Mouse (Mus musculus) heart, postnatal 0 days (tissue): ENCODE measurements around the gene Fam107b. TPM values are rescaled to one million over a fixed set of nuclear protein-coding genes. Genes with fewer than 3 reads are reported as not detected.

Experiments
- ATAC-seq: fragments of 200-750 bp; cut with Nextera tagmentation; 2 replicates; pipeline ENCODE4 v1.8.0; 2017; ENCODE audit warnings: low read depth, moderate number of reproducible peaks, moderate library complexity; ENCODE audit not compliant: insufficient read depth
- DNase-seq: peaks from one replicate; pipeline ENCODE4 v3.0.0-alpha.2; 2016; ENCODE audit warnings: low spot score
- H3K27ac ChIP-seq: fragments of 300-500 bp; sonication (generic); 2 replicates; pipeline ENCODE4 v1.5.1; 2014; ENCODE audit warnings: low read depth, mild to moderate bottlenecking
- H3K27me3 ChIP-seq: fragments of 300-500 bp; sonication (generic); 2 replicates; pipeline ENCODE4 v1.6.1; 2014; ENCODE audit warnings: low read length, mixed read lengths; ENCODE audit not compliant: control insufficient read depth, insufficient read depth
- H3K36me3 ChIP-seq: fragments of 300-500 bp; sonication (generic); replicated peaks from 2 replicates; pipeline ENCODE4 v1.6.1; 2014; ENCODE audit warnings: low read length, mixed read lengths; ENCODE audit not compliant: control insufficient read depth, insufficient read depth
- H3K4me1 ChIP-seq: fragments of 300-500 bp; sonication (generic); 2 replicates; pipeline ENCODE4 v1.6.1; 2014; ENCODE audit warnings: antibody characterized with exemption; ENCODE audit not compliant: control insufficient read depth, insufficient read depth
- H3K4me2 ChIP-seq: fragments of 300-500 bp; sonication (generic); 2 replicates; pipeline ENCODE4 v1.6.1; 2014; ENCODE audit warnings: low read depth, mild to moderate bottlenecking, low read length, moderate library complexity
- H3K4me3 ChIP-seq: fragments of 300-500 bp; sonication (generic); 2 replicates; pipeline ENCODE4 v1.5.1; 2014; ENCODE audit warnings: low read depth, low read length
- H3K9ac ChIP-seq: fragments of 300-500 bp; sonication (generic); replicated peaks from 2 replicates; pipeline ENCODE4 v1.6.1; 2014; ENCODE audit warnings: low read depth, low read length, mixed read lengths
- H3K9me3 ChIP-seq: fragments of 300-500 bp; sonication (generic); replicated peaks from 2 replicates; pipeline ENCODE4 v1.6.1; 2016; ENCODE audit warnings: low read length; ENCODE audit not compliant: control insufficient read depth
- CTCF ChIP-seq: IDR thresholded peaks from 2 replicates; pipeline ENCODE4 v1.5.1; 2016; ENCODE audit warnings: antibody characterized with exemption, control low read depth, low read depth
- EP300 ChIP-seq: IDR thresholded peaks from 2 replicates; pipeline ENCODE4 v1.6.1; 2016; ENCODE audit warnings: antibody characterized with exemption, low read depth
- WGBS: fragments of 180-500 bp; shearing (Covaris S2); extraction: QIAGEN DNeasy Blood & Tissue Kit; methylation state at CpG from one replicate; pipeline ENCODE4 v1.1.7; 2014; 5-methylcytosine and 5-hydroxymethylcytosine counted together
- polyA plus RNA-seq: library from polyadenylated mRNA; unstranded; fragments of >200 nt; fragmentation: Nextera tagmentation; extraction: Ambion mirVana; gene quantifications from 2 replicates; pipeline ENCODE4 v1.2.1, GENCODE M21; 2015
- total RNA-seq: library from RNA; depleted of rRNA; stranded (reverse); fragments of >200 nt; gene quantifications from 2 replicates; pipeline ENCODE4 v1.2.3, GENCODE M21; 2014; ENCODE audit warnings: low replicate concordance

The Fam107b gene
- total and polyA plus RNA-seq, 2 experiments from 2014 or later: 9.2 to 18.5 TPM

GRCm38 (mm10) chr2:3629096-3629495, 58.8 kb downstream of the Fam107b start:
- TF ChIP-seq EP300 (no peak), CTCF (no peak)
- Histone ChIP-seq H3K9me3 (no peaks in the 10 kb centered on the region), H3K4me3 (no peak overlapping the region), H3K36me3 (no peaks in the 10 kb centered on the region), H3K9ac (no peak overlapping the region), H3K27me3 (no peaks in the 10 kb centered on the region), H3K4me1 (no peaks in the 10 kb centered on the region), H3K4me2 (no peak overlapping the region), H3K27ac (no peak overlapping the region)
- 82% methylated on average over 6 of the region's 6 CpGs for WGBS
- ATAC-seq: no peak
- no peak for DNase-seq

DNA sequence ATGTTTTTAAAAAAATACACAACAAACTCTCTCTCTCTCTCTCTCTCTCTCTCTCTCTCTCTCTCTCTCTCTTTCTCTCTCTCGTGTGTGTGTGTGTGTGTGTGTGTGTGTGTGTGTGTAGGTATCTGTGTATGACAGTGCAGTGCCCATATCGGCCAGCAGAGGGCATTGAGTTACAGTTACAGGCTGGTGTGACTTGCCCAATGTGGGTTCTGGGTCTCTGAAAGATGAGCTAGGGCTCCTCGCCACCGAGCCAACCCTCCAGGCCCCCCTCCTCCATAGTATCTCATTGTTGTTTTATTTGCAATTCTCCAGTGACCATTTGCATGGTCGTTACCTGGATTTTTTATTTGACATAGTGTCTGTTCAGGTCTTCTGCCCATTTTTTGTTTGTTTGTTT, 59.5 kb downstream of the Fam107b start:
- H3K9ac ChIP-seq: no peak overlapping the region
- TF ChIP-seq EP300 (no peak), CTCF (no peak)
- DNase-seq (no peak), ATAC-seq (no peak)
- H3K9me3 ChIP-seq: 0 out of 2 replicates have a peak, but pooled peaks cover under 1% of the 10 kb centered on the region
- H3K4me3 ChIP-seq: no peak overlapping the region
- no peaks in the 10 kb centered on the region for H3K27me3 ChIP-seq
- 79% methylated on average over 5 of the region's 5 CpGs for WGBS
- H3K4me1 ChIP-seq: no peaks in the 10 kb centered on the region
- H3K36me3 ChIP-seq: no peaks in the 10 kb centered on the region
- no peak overlapping the region for H3K4me2 ChIP-seq
- H3K27ac ChIP-seq: no peak overlapping the region

- no peak overlapping the region for H3K27ac ChIP-seq
- H3K27me3 ChIP-seq: no peaks in the 10 kb centered on the region
- H3K4me3 ChIP-seq: no peak overlapping the region
- no peaks in the 10 kb centered on the region for H3K36me3 ChIP-seq
- H3K9me3 ChIP-seq: 0 out of 2 replicates have a peak, but pooled peaks cover 3% of the 10 kb centered on the region
- no peak overlapping the region for H3K9ac ChIP-seq
- H3K4me2 ChIP-seq: no peak overlapping the region
- DNase-seq (no peak), ATAC-seq (no peak)
- WGBS: 78% methylated on average over 5 of the region's 5 CpGs
- no peak for TF ChIP-seq CTCF
- TF ChIP-seq EP300: no peak
- H3K4me1 ChIP-seq: no peaks in the 10 kb centered on the region
These were observed 60.6 kb downstream of the Fam107b start for GRCm38 (mm10) chr2:3630769-3631477.

- WGBS: 71% methylated on average over 9 of the region's 9 CpGs
- ATAC-seq: no peak
- TF ChIP-seq EP300 (no peak), CTCF (no peak)
- no peak overlapping the region for H3K4me2 ChIP-seq
- no peaks in the 10 kb centered on the region for H3K36me3 ChIP-seq
- DNase-seq: no peak
- H3K27ac ChIP-seq: no peak overlapping the region
- 0 out of 2 replicates have a peak, but pooled peaks cover 3% of the 10 kb centered on the region for H3K9me3 ChIP-seq
- no peak overlapping the region for H3K9ac ChIP-seq
- no peak overlapping the region for H3K4me3 ChIP-seq
- H3K4me1 ChIP-seq: no peaks in the 10 kb centered on the region
- no peaks in the 10 kb centered on the region for H3K27me3 ChIP-seq
These were observed 62.8 kb downstream of the Fam107b start for GRCm38 (mm10) chr2:3633137-3633536.

- Histone ChIP-seq H3K36me3 (no peaks in the 10 kb centered on the region), H3K9ac (no peak overlapping the region), H3K27ac (no peak overlapping the region), H3K27me3 (no peaks in the 10 kb centered on the region), H3K4me1 (no peaks in the 10 kb centered on the region), H3K4me2 (no peak overlapping the region), H3K9me3 (0 out of 2 replicates have a peak, but pooled peaks cover 3% of the 10 kb centered on the region), H3K4me3 (no peak overlapping the region)
- WGBS: 71% methylated on average over 5 of the region's 5 CpGs
- TF ChIP-seq EP300 (no peak), CTCF (no peak)
- DNase-seq (no peak), ATAC-seq (no peak)
These were observed 66.5 kb downstream of the Fam107b start for GRCm38 (mm10) chr2:3636771-3637170.

- no peak overlapping the region for H3K4me2 ChIP-seq
- no peak overlapping the region for H3K4me3 ChIP-seq
- H3K9ac ChIP-seq: no peak overlapping the region
- H3K36me3 ChIP-seq: no peaks in the 10 kb centered on the region
- no peaks in the 10 kb centered on the region for H3K9me3 ChIP-seq
- ATAC-seq (no peak), DNase-seq (no peak)
- WGBS: 69% methylated on average over 9 of the region's 9 CpGs
- no peak overlapping the region for H3K27ac ChIP-seq
- no peaks in the 10 kb centered on the region for H3K4me1 ChIP-seq
- TF ChIP-seq CTCF: no peak
- TF ChIP-seq EP300: no peak
- H3K27me3 ChIP-seq: no peaks in the 10 kb centered on the region
These were observed 70.9 kb downstream of the Fam107b start for GRCm38 (mm10) chr2:3641001-3641770.
